Mouse (Mus musculus) hindbrain, postnatal 0 days (tissue): ENCODE measurements around the gene Olfm2. TPM values are rescaled to one million over a fixed set of nuclear protein-coding genes. Genes with fewer than 3 reads are reported as not detected.
"Not testable (repeated sequence)": the region's sequence is repeated elsewhere in the genome, so short reads cannot be mapped to it uniquely, and the experiment has no call there.

Experiments used
- ATAC-seq: fragments of 200-750 bp; cut with Nextera tagmentation; 2 replicates; pipeline ENCODE4 v1.8.0; 2017; ENCODE audit warnings: mild to moderate bottlenecking, moderate TSS enrichment, moderate library complexity
- DNase-seq: peaks from one replicate; pipeline ENCODE4 v3.0.0-alpha.2; 2015; ENCODE audit warnings: low spot score
- H3K27ac ChIP-seq: fragments of 300-500 bp; sonication (generic); 2 replicates; pipeline ENCODE4 v1.5.1; 2014; ENCODE audit warnings: mild to moderate bottlenecking
- H3K27me3 ChIP-seq: fragments of 300-500 bp; sonication (generic); 2 replicates; pipeline ENCODE4 v1.6.1; 2014; ENCODE audit warnings: low read length, mixed read lengths; ENCODE audit not compliant: insufficient read depth
- H3K36me3 ChIP-seq: fragments of 300-500 bp; sonication (generic); 2 replicates; pipeline ENCODE4 v1.6.1; 2014; ENCODE audit warnings: low read length, mixed read lengths; ENCODE audit not compliant: insufficient read depth
- H3K4me1 ChIP-seq: fragments of 300-500 bp; sonication (generic); 2 replicates; pipeline ENCODE4 v1.6.1; 2014; ENCODE audit warnings: antibody characterized with exemption, low read length, mixed read lengths; ENCODE audit not compliant: insufficient read depth
- H3K4me2 ChIP-seq: fragments of 300-500 bp; sonication (generic); 2 replicates; pipeline ENCODE4 v1.6.1; 2014; ENCODE audit warnings: low read depth, mild to moderate bottlenecking, low read length, moderate library complexity, mixed read lengths
- H3K4me3 ChIP-seq: fragments of 300-500 bp; sonication (generic); 2 replicates; pipeline ENCODE4 v1.5.1; 2014; ENCODE audit warnings: low read length
- H3K9ac ChIP-seq: fragments of 300-500 bp; sonication (generic); replicated peaks from 2 replicates; pipeline ENCODE4 v1.6.1; 2014; ENCODE audit warnings: mild to moderate bottlenecking, low read length, moderate library complexity, mixed read lengths
- H3K9me3 ChIP-seq: fragments of 300-500 bp; sonication (generic); 2 replicates; pipeline ENCODE4 v1.6.1; 2016; ENCODE audit warnings: low read length, mixed read lengths
- CTCF ChIP-seq: IDR thresholded peaks from 2 replicates; pipeline ENCODE4 v1.5.1; 2016; ENCODE audit warnings: antibody characterized with exemption, control low read depth, low read depth
- WGBS: fragments of 180-500 bp; shearing (Covaris S2); extraction: QIAGEN DNeasy Blood & Tissue Kit; methylation state at CpG from one replicate; pipeline ENCODE4 v1.1.7; 2014; 5-methylcytosine and 5-hydroxymethylcytosine counted together
- polyA plus RNA-seq: library from polyadenylated mRNA; unstranded; fragments of >200 nt; fragmentation: Nextera tagmentation; extraction: Ambion mirVana; gene quantifications from 2 replicates; pipeline ENCODE4 v1.2.1, GENCODE M21; 2015
- total RNA-seq: library from RNA; depleted of rRNA; stranded (reverse); fragments of >200 nt; gene quantifications from 2 replicates; pipeline ENCODE4 v1.2.3, GENCODE M21; 2014

Olfm2 gene
- total and polyA plus RNA-seq, 2 experiments from 2014 or later: 213 to 346 TPM

DNA sequence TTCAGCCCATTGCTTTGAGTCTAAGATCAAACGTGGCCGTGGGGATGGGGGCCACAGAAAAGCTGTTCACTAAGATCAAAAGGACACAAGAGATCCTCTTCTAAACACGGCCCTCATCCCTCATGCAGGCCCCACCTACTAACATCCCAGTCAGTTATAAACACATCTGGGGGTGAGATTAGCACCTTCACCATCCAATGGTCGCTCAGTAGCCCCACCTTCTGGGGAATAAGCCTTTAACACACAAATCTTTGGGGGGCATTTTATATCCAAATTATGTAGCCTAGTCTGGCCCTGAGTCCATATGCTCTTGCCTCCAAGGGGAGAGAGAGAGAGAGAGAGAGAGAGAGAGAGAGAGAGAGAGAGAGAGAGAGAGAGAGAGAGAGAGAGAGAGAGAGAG, 40.2 kb downstream of the Olfm2 start:
- no peak overlapping the region for H3K4me2 ChIP-seq
- ATAC-seq (no peak), DNase-seq (no peak)
- 52% methylated on average over 4 of the region's 4 CpGs for WGBS
- H3K36me3 ChIP-seq: no peaks in the 10 kb centered on the region
- no peak overlapping the region for H3K27ac ChIP-seq
- peaks cover 2% of the 10 kb centered on the region; the same call in 1 of the 2 replicates for H3K4me1 ChIP-seq
- no peaks in the 10 kb centered on the region for H3K27me3 ChIP-seq
- H3K9ac ChIP-seq: no peak overlapping the region
- H3K9me3 ChIP-seq: no peaks in the 10 kb centered on the region
- no peak for TF ChIP-seq CTCF
- no peak overlapping the region for H3K4me3 ChIP-seq

DNA sequence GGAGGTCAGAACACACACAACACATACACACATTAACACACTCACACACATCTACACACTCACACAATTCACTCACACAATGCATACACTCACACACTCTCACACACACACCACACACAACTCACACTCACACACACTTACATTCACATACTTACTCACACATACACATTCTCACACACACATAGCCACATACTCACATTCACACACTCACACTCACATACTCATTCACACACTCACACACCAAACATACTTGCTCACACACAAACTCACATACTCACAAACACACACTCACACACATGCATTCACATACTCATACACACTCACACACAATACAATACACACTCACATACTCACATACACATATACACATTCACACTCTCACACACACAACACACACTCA, 40.7 kb downstream of the Olfm2 start:
- Histone ChIP-seq H3K36me3 (no peaks in the 10 kb centered on the region), H3K27ac (no peak overlapping the region)
- ATAC-seq: no peak

DNA sequence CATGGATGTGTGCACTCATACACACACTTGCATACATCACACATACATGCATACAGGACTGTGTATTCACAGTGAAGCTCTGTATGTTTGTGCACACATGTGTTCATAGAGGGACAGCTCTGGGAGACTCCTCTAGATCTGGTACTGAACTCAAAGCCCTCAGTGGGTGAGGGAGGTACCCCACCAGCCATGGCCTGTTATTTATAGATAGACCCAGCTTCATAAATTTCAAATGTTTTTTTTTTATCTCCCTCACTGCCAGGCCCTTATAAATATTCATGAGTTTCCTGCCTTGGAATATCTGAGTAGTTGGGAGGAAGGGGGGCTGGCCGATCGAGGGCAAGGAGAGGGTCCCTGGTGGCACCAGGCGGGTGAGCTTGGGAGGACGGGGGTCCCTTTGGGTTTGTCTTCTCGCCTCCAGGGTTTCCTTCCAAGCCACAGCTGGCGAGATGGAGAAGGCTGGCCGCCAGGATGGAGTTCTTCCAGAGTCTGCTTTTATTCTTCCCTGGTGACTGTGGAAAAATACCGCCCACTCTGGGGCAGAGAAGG, 42.2 kb downstream of the Olfm2 start:
- DNase-seq (peak; percentile 25), ATAC-seq (peak; percentile 57)
- no peak for TF ChIP-seq CTCF
- Histone ChIP-seq H3K36me3 (no peaks in the 10 kb centered on the region), H3K27me3 (no peaks in the 10 kb centered on the region), H3K4me3 (no peak overlapping the region), H3K4me2 (no peak overlapping the region), H3K9ac (no peak overlapping the region), H3K9me3 (no peaks in the 10 kb centered on the region), H3K4me1 (peaks cover 2% of the 10 kb centered on the region; the same call in 1 of the 2 replicates), H3K27ac (peak overlapping the region; percentile 45)
- WGBS: 17% methylated on average over 8 of the region's 8 CpGs

More for the DNA sequence above, 40.7 kb downstream of the Olfm2 start:
- no peak for TF ChIP-seq CTCF
- Histone ChIP-seq H3K27me3 (no peaks in the 10 kb centered on the region), H3K4me1 (peaks cover 2% of the 10 kb centered on the region; the same call in 1 of the 2 replicates), H3K9me3 (no peaks in the 10 kb centered on the region), H3K4me3 (no peak overlapping the region), H3K9ac (no peak overlapping the region), H3K4me2 (no peak overlapping the region)
- DNase-seq: no peak

DNA sequence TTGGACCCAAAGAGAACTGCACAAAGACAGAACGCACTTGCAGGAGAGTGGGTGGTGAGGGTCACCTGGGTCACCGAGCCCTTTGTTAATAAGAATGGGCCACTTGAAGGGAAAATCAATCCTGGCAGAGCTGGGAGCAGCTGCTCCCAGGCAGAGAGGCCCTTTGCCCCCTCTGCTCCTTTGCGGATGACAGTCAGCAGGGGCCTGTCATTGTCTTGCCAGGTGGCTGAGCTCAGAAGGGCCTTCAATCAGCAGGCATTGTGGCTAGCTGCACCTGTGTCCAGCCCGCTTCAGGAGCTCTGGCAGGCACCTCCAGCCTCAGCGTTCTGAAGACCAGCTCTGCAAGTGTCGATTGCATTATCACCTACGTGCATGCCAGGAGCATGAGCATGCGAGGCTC, 48.7 kb downstream of the Olfm2 start:
- WGBS: 17% methylated on average over 8 of the region's 8 CpGs
- Histone ChIP-seq H3K36me3 (no peaks in the 10 kb centered on the region), H3K9ac (no peak overlapping the region), H3K4me3 (no peak overlapping the region), H3K27me3 (no peaks in the 10 kb centered on the region), H3K9me3 (no peaks in the 10 kb centered on the region), H3K4me1 (peaks cover 11% of the 10 kb centered on the region), H3K4me2 (no peak overlapping the region), H3K27ac (no peak overlapping the region)
- TF ChIP-seq CTCF: no peak
- ATAC-seq (0 out of 2 replicates have a peak, but pooled peaks have one; percentile 25), DNase-seq (peak; percentile 17)

DNA sequence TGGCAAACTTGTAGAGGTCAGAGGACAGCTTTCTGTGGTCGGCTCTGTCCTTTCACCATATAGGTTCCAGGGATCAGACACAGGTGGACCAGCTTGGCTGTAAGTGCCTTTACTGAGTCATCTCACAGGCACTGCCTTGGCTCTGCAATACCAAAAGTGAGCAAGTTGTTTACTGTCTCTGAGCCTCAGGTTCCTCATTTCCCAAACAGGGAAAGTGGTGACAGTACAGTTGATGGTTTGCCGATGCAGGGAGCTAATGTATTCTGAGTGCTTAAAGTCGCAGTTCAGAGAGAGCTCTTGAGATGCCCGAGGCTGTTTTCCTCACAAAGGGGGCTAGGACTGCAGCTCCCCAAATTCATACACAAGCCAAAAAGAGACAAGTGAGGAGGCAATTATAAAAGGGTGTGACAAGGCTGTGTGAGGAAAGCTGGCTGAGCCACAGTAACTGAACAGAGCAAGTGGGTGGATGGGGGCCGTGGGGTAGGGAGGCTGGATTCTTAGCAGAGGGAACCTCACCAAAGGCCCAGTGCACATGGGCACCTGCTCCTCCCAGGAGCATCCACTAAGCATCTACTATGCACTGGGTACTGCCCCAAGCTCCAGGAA, 49.9 kb downstream of the Olfm2 start:
- Histone ChIP-seq H3K36me3 (no peaks in the 10 kb centered on the region), H3K27ac (no peak overlapping the region), H3K4me1 (peaks cover 11% of the 10 kb centered on the region), H3K9me3 (no peaks in the 10 kb centered on the region), H3K4me3 (no peak overlapping the region), H3K9ac (no peak overlapping the region), H3K27me3 (no peaks in the 10 kb centered on the region), H3K4me2 (no peak overlapping the region)
- TF ChIP-seq CTCF: no peak
- WGBS: 42% methylated on average over 5 of the region's 5 CpGs
- ATAC-seq (no peak), DNase-seq (no peak)

DNA sequence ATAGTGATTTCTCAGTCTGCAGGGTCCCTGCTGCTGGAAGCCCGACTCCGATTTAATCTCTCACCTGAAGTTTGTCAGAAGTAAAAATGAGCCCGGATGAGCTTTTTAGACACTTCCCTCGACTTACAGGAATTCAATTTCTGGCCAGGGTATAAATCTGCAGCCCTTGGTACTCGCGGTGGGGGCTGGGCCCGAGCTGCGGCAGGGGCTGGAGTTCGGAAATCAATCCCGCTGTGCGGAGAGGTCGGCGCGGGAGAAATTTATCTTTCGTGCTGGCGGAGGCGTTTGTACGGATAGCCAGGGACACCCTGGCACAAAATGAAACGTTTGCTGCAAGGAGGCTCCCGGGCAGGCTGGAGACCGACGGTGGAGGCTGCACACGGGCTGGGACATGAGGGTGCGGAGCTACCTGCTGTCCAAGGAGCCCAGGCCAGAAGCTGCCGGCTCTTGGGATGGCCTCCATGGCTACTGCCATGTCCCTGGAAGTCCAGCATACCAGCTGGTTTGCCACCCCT, 51.4 kb downstream of the Olfm2 start:
- Histone ChIP-seq H3K4me3 (peak overlapping the region; percentile 13; the same call in 1 of the 2 replicates), H3K27ac (no peak overlapping the region), H3K9me3 (no peaks in the 10 kb centered on the region), H3K4me2 (peak overlapping the region; percentile 53), H3K4me1 (peaks cover 11% of the 10 kb centered on the region), H3K36me3 (no peaks in the 10 kb centered on the region), H3K27me3 (no peaks in the 10 kb centered on the region), H3K9ac (no peak overlapping the region; the same call in 1 of the 2 replicates)
- DNase-seq: peak; percentile 56
- WGBS: 6% methylated on average over 25 of the region's 25 CpGs
- no peak for ATAC-seq
- no peak for TF ChIP-seq CTCF

DNA sequence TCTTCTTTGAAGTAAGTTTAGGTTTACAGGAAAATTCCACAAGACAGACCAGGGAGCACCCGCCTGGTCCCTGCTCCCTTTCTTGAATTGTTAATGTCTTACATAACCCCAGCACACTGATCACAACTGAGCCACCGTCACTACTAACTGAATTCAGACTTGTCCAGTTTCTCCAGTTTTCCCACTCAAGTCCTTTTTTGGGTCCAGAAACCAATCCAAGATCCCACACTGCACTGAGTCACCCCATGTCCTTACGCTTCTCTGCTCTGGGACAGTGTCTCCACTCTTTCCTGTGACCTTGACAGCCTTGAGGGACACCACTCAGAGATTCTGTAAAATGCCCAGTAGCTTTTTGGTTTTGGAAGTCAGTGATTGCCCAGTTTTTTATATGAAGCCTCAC, 53.3 kb downstream of the Olfm2 start:
- TF ChIP-seq CTCF: no peak
- no peak overlapping the region for H3K27ac ChIP-seq
- ATAC-seq: no peak
- no peaks in the 10 kb centered on the region for H3K9me3 ChIP-seq
- DNase-seq: no peak
- no peak overlapping the region for H3K9ac ChIP-seq
- H3K36me3 ChIP-seq: no peaks in the 10 kb centered on the region
- H3K4me3 ChIP-seq: no peak overlapping the region
- H3K27me3 ChIP-seq: no peaks in the 10 kb centered on the region
- peaks cover 11% of the 10 kb centered on the region for H3K4me1 ChIP-seq
- H3K4me2 ChIP-seq: no peak overlapping the region
- 96% methylated on average over 3 of the region's 3 CpGs for WGBS

DNA sequence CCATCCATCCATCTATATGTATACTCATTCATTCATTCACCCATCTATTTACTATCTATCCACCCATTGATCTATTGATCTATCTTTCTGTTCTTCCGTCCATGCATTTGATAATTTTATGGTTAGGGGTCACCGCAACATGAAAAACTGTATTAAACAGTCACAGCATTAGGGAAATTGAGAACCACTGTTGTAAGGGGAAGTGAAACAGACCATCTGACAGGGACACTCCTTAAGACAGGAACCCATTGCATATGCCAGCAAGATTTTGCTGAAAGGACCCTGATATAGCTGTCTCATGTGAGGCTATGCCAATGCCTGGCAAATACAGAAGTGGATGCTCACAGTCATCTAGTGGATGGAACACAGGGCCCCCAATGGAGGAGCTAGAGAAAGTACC, 55.7 kb downstream of the Olfm2 start:
- 79% methylated on average over 2 of the region's 2 CpGs for WGBS
- H3K4me3 ChIP-seq, H3K9me3 ChIP-seq, DNase-seq, H3K4me1 ChIP-seq, ATAC-seq, H3K4me2 ChIP-seq, H3K9ac ChIP-seq, H3K27me3 ChIP-seq, H3K27ac ChIP-seq, H3K36me3 ChIP-seq: not testable (repeated sequence)
